Mouse (Mus musculus) monocyte, adult 5-6 weeks (primary cell): Measurements from ENCODE around the gene Pa2g4. TPM values are rescaled to one million over a fixed set of nuclear protein-coding genes. Genes with fewer than 3 reads are reported as not detected.
"Not testable (repeated sequence)": the region's sequence is repeated elsewhere in the genome, so short reads cannot be mapped to it uniquely, and the experiment has no call there.

ENCODE experiments used
- ATAC-seq: fragments of 153-309, 156-312 bp; replicated peaks from 2 replicates; pipeline ENCODE4 v1.8.0; 2017; ENCODE audit warnings: mild to moderate bottlenecking; ENCODE audit not compliant: low TSS enrichment, insufficient number of reproducible peaks, severe bottlenecking, poor library complexity, low FRiP score
- total RNA-seq: library from RNA; stranded (forward); fragments of 200-1000, 200-491, 200-594 nt; gene quantifications from 3 replicates; pipeline ENCODE4 v1.2.3, GENCODE M21; 2017

Gene Pa2g4
- total RNA-seq: 37.2 to 74.1 TPM (median 47.8 TPM) in 3 replicates

GRCm38 (mm10) chr10:128565788-128566531 is at the start of gene Pa2g4:
TSS of gene Pa2g4 (minus strand) at chr10:128565987.
- ATAC-seq: peak; percentile 93

- ATAC-seq: no peak
These were observed 49.1 kb upstream of the Pa2g4 start for GRCm38 (mm10) chr10:128614934-128615333.

- ATAC-seq: not testable (repeated sequence)
These were observed 48.0 kb upstream of the Pa2g4 start for GRCm38 (mm10) chr10:128613820-128614219.

GRCm38 (mm10) chr10:128613154-128613440 is 47.3 kb upstream of the Pa2g4 start:
- ATAC-seq: no peak

- ATAC-seq: peak; percentile 90
These were observed 46.8 kb upstream of the Pa2g4 start for GRCm38 (mm10) chr10:128612433-128613153.

- ATAC-seq: no peak
These were observed 40.7 kb upstream of the Pa2g4 start for GRCm38 (mm10) chr10:128606483-128606882.

- no peak for ATAC-seq
These were observed 36.8 kb upstream of the Pa2g4 start for GRCm38 (mm10) chr10:128602470-128603128.

GRCm38 (mm10) chr10:128601499-128601898 is 35.7 kb upstream of the Pa2g4 start:
- no peak for ATAC-seq

- no peak for ATAC-seq
These were observed 32.7 kb upstream of the Pa2g4 start for GRCm38 (mm10) chr10:128598476-128598875.

- no peak for ATAC-seq
These were observed 27.0 kb upstream of the Pa2g4 start for GRCm38 (mm10) chr10:128592797-128593196.

- ATAC-seq: no peak
These were observed 25.6 kb upstream of the Pa2g4 start for GRCm38 (mm10) chr10:128591436-128591835.

- peak; percentile 42; the same call in 1 of the 2 replicates for ATAC-seq
These were observed 24.5 kb upstream of the Pa2g4 start for GRCm38 (mm10) chr10:128590193-128590690.

GRCm38 (mm10) chr10:128589464-128590192 is 23.8 kb upstream of the Pa2g4 start, which contains the start of gene Erbb3:
TSS of gene Erbb3 (minus strand) at chr10:128589652.
- ATAC-seq: no peak; the same call in 1 of the 2 replicates

GRCm38 (mm10) chr10:128588775-128589463 is 23.1 kb upstream of the Pa2g4 start:
- ATAC-seq: no peak

- no peak for ATAC-seq
These were observed 22.3 kb upstream of the Pa2g4 start for GRCm38 (mm10) chr10:128588136-128588535.

GRCm38 (mm10) chr10:128587697-128588096 is 21.9 kb upstream of the Pa2g4 start:
- no peak for ATAC-seq

- no peak for ATAC-seq
These were observed 21.3 kb upstream of the Pa2g4 start for GRCm38 (mm10) chr10:128587120-128587519.

- no peak for ATAC-seq
These were observed 20.8 kb upstream of the Pa2g4 start for GRCm38 (mm10) chr10:128586546-128586945.
